In the genomic region with DNA sequence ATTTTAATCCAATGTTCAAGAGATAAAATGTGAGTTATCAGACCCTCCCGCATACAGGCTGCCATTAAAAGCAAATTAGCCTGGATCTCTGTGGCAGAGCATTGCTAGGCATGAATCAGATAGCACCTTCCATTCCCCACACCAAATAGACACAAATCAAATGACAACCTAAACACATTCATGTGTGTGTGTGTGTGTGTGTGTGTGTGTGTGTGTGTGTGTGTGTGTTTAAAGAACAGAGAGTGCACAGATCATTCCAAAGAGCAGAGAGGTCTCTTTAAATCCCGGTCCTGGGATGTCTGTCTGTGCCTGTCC, we compare ENCODE assay signal across 24 mouse cellular contexts.
DNase-seq lines count a peak whose midpoint lies in the region; ATAC-seq and TF ChIP-seq lines count a peak whose summit lies in the region.
"Had no signal": no experiment of that assay in that cellular context is flagged by ENCODE, and none has a peak within 500 bp of the region (broad histone marks: within the 10 kb centered on the region; RNA-seq: fewer than 3 reads in every experiment).

No protein-coding gene starts in this region.

- TF ChIP-seq POLR2A in lung, adult 2 months (IDR thresholded peaks at IDR 0.05; ENCODE audit: borderline replicate concordance, extremely low read depth, low read depth, low read length) = no peak

- H3K27me3 ChIP-seq in kidney, embryonic 15.5 days = no peaks in the 10 kb centered on the region
- H3K27me3 ChIP-seq in lung, embryonic 15.5 days = no peaks in the 10 kb centered on the region
- H3K27me3 ChIP-seq in midbrain, embryonic 11.5 days (ENCODE audit: control insufficient read depth, insufficient read depth, low read length) = no peaks in the 10 kb centered on the region
- H3K27me3 ChIP-seq in midbrain, postnatal 0 days (ENCODE audit: insufficient read depth, low read length) = no peaks in the 10 kb centered on the region; the same call in 1 of the 2 replicates
- H3K27me3 ChIP-seq: forebrain, embryonic 15.5 days; heart, embryonic 12.5 days; heart, embryonic 15.5 days had no signal

- H3K9me3 ChIP-seq in kidney, embryonic 15.5 days (replicated peaks) = no peaks in the 10 kb centered on the region
- H3K9me3 ChIP-seq in lung, embryonic 15.5 days = no peaks in the 10 kb centered on the region
- H3K9me3 ChIP-seq in midbrain, embryonic 11.5 days (ENCODE audit: control insufficient read depth, low read length) = no peaks in the 10 kb centered on the region
- H3K9me3 ChIP-seq in midbrain, postnatal 0 days (ENCODE audit: low read length) = no peaks in the 10 kb centered on the region
- H3K9me3 ChIP-seq: forebrain, embryonic 15.5 days; heart, embryonic 12.5 days; heart, embryonic 15.5 days had no signal

- no peak for TF ChIP-seq CTCF in lung, adult 2 months (IDR thresholded peaks at IDR 0.05; ENCODE audit: insufficient read depth, low read length)
- TF ChIP-seq CTCF in midbrain, postnatal 0 days (IDR thresholded peaks at IDR 0.05) = no peak

- H3K4me1 ChIP-seq in kidney, embryonic 15.5 days = peaks cover 28% of the 10 kb centered on the region
- H3K4me1 ChIP-seq in lung, embryonic 15.5 days = peaks cover 19% of the 10 kb centered on the region
- no peaks in the 10 kb centered on the region for H3K4me1 ChIP-seq in lung, adult 2 months (ENCODE audit: control insufficient read depth, insufficient read depth, low read length)
- peaks cover 6% of the 10 kb centered on the region for H3K4me1 ChIP-seq in midbrain, embryonic 11.5 days (ENCODE audit: control insufficient read depth, insufficient read depth, low read length)
- no peaks in the 10 kb centered on the region for H3K4me1 ChIP-seq in midbrain, postnatal 0 days (ENCODE audit: insufficient read depth, low read length)
- H3K4me1 ChIP-seq: heart, embryonic 12.5 days; heart, embryonic 15.5 days had no signal

- no peak for ATAC-seq in kidney, embryonic 15.5 days (replicated peaks; ENCODE audit: low FRiP score)
- peak; percentile 63; the same call in 1 of the 2 replicates for ATAC-seq in lung, embryonic 15.5 days (ENCODE audit: borderline replicate concordance, extremely low read depth, low FRiP score, low TSS enrichment)
- ATAC-seq in midbrain, embryonic 11.5 days (ENCODE audit: low FRiP score) = no peak
- no peak for ATAC-seq in midbrain, postnatal 0 days (ENCODE audit: low FRiP score)
- ATAC-seq: CD4-positive, CD25-positive, alpha-beta regulatory T cell, adult 4 months; forebrain, embryonic 15.5 days; hindbrain, postnatal 0 days had no signal

- DNase-seq in kidney, postnatal 36 days = no peak
- no peak for DNase-seq in lung, adult 2 months
- peak; percentile 85 for DNase-seq in midbrain, embryonic 11.5 days (ENCODE audit: low spot score, missing footprints)
- no peak for DNase-seq in midbrain, postnatal 0 days (ENCODE audit: low spot score)
- no peak for DNase-seq in heart, postnatal 4 days
- DNase-seq: adrenal gland, adult 8-10 months; adrenal gland, postnatal 25 days; cerebellum, adult 11-12 months; cerebellum, adult 8-10 months; cerebellum, postnatal 10 days; cerebellum, postnatal 36 days; embryo, embryonic 11 days; gastrocnemius, postnatal 25 days; heart, adult 18-20 months; heart, postnatal 10 days; heart, postnatal 36 days had no signal

- no peak overlapping the region for H3K9ac ChIP-seq in kidney, embryonic 15.5 days
- no peak overlapping the region for H3K9ac ChIP-seq in lung, embryonic 15.5 days
- H3K9ac ChIP-seq in midbrain, embryonic 11.5 days (ENCODE audit: low read length) = no peak overlapping the region
- no peak overlapping the region for H3K9ac ChIP-seq in midbrain, postnatal 0 days (replicated peaks; ENCODE audit: low read length, poor library complexity, severe bottlenecking)
- H3K9ac ChIP-seq: forebrain, embryonic 15.5 days; heart, embryonic 12.5 days; heart, embryonic 15.5 days; hindbrain, embryonic 14.5 days had no signal

- no peak overlapping the region for H3K4me2 ChIP-seq in kidney, embryonic 15.5 days
- no peak overlapping the region for H3K4me2 ChIP-seq in lung, embryonic 15.5 days
- no peak overlapping the region for H3K4me2 ChIP-seq in midbrain, embryonic 11.5 days
- no peak overlapping the region for H3K4me2 ChIP-seq in midbrain, postnatal 0 days (ENCODE audit: low read depth, low read length, poor library complexity, severe bottlenecking)
- H3K4me2 ChIP-seq: forebrain, embryonic 15.5 days; heart, embryonic 12.5 days; heart, embryonic 15.5 days; hindbrain, embryonic 14.5 days had no signal

- no peaks in the 10 kb centered on the region for H3K36me3 ChIP-seq in kidney, embryonic 15.5 days
- H3K36me3 ChIP-seq in lung, embryonic 15.5 days = no peaks in the 10 kb centered on the region
- no peaks in the 10 kb centered on the region for H3K36me3 ChIP-seq in midbrain, embryonic 11.5 days (ENCODE audit: control insufficient read depth, insufficient read depth, low read length)
- H3K36me3 ChIP-seq in midbrain, postnatal 0 days (ENCODE audit: insufficient read depth, low read length) = no peaks in the 10 kb centered on the region
- H3K36me3 ChIP-seq: forebrain, embryonic 15.5 days; heart, embryonic 12.5 days; heart, embryonic 15.5 days had no signal

- peak overlapping the region; percentile 41; the same call in 1 of the 2 replicates for H3K27ac ChIP-seq in kidney, embryonic 15.5 days
- H3K27ac ChIP-seq in lung, embryonic 15.5 days = 0 out of 2 replicates have a peak overlapping the region, but pooled peaks have one; percentile 13
- H3K27ac ChIP-seq in midbrain, embryonic 11.5 days (ENCODE audit: low read depth, low read length) = no peak overlapping the region
- no peak overlapping the region for H3K27ac ChIP-seq in midbrain, postnatal 0 days (ENCODE audit: low read depth, low read length)
- H3K27ac ChIP-seq: forebrain, embryonic 15.5 days; heart, embryonic 15.5 days; hindbrain, embryonic 14.5 days; hindbrain, postnatal 0 days had no signal

- H3K4me3 ChIP-seq in kidney, embryonic 15.5 days (replicated peaks) = no peak overlapping the region
- H3K4me3 ChIP-seq in lung, embryonic 15.5 days = no peak overlapping the region
- no peak overlapping the region for H3K4me3 ChIP-seq in lung, adult 2 months (replicated peaks; ENCODE audit: extremely low read depth, low read depth, low read length)
- no peak overlapping the region for H3K4me3 ChIP-seq in midbrain, embryonic 11.5 days (ENCODE audit: low read depth, low read length)
- no peak overlapping the region for H3K4me3 ChIP-seq in midbrain, postnatal 0 days (ENCODE audit: low read depth, low read length)
- H3K4me3 ChIP-seq: forebrain, embryonic 15.5 days; heart, embryonic 12.5 days; heart, embryonic 15.5 days had no signal

- WGBS in kidney, embryonic 15.5 days = 43% methylated on average over 2 of the region's 2 CpGs
- 24% methylated on average over 2 of the region's 2 CpGs for WGBS in lung, embryonic 15.5 days
- 69% methylated on average over 2 of the region's 2 CpGs for WGBS in lung, adult 2 months
- WGBS in midbrain, embryonic 11.5 days = 62% methylated on average over 2 of the region's 2 CpGs
- 63% methylated on average over 2 of the region's 2 CpGs for WGBS in midbrain, postnatal 0 days

Comparison
In these comparisons a context has a peak if more than half of its experiments do, and no peak if none do; other contexts are left out.
1. H3K27ac ChIP-seq: peak in kidney, embryonic 15.5 days (single experiment) and lung, embryonic 15.5 days (single experiment); none in midbrain, embryonic 11.5 days (single experiment) and midbrain, postnatal 0 days (single experiment).